Mouse (Mus musculus) brain, embryonic 18.5 days (tissue): ENCODE results near the gene Adamts4.

Source experiments
- DNase-seq: peaks from one replicate; pipeline ENCODE4 v3.0.0-alpha.2; 2012; ENCODE audit warnings: low read depth, low spot score

Adamts4 gene

DNA sequence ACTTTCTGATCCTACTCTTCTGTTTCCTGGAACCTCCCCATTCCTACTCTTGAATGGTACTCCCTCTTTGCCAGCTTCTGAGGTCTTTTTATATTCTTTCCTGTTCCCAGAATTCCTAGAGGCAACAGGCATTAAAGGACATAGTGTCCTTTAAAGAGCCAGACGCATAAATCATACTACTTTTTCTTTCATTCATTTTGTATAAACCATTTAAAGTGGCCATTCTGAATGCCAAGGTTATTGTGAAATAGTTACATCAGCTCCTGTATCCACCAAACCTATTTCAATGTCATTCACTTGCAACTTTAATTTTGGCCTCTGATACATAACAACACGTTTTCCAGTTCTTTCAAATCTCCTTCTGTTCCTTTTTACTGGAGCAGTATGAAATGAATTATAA, 59.1 kb downstream of the Adamts4 start:
- DNase-seq, result no peak
